Mouse (Mus musculus): Measurements from ENCODE around the gene Zfp292.

Zfp292 gene

DNA sequence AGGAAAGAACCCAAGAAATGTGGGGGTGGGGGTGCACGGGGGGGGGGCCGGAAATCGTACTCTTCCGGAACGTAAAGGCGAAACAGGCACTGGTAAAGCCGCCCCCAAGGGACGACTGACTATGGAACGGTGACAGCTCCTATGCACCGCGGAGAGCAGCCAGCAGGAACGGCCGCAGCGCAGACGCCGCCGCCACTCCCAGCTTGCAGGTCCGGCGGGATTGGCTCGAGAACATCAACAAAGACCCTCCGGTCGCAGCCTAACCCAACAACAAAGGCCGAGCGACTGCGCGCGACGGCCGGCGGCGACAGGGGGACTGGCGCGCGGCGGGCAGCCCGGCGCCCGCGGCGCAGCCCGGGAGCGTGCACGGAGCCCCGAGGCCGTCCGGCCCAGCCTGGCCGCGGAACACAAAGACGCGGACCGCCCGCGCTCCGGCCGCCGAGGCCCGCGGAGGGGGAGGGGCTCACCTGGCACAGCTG lies 430 bp downstream of the Zfp292 start:
- peak; percentile 68 for DNase-seq (ENCODE audit: low read depth)

GRCm38 (mm10) chr4:34881851-34882250 lies 909 bp downstream of the Zfp292 start:
- no peak for DNase-seq (ENCODE audit: low read depth)

DNA sequence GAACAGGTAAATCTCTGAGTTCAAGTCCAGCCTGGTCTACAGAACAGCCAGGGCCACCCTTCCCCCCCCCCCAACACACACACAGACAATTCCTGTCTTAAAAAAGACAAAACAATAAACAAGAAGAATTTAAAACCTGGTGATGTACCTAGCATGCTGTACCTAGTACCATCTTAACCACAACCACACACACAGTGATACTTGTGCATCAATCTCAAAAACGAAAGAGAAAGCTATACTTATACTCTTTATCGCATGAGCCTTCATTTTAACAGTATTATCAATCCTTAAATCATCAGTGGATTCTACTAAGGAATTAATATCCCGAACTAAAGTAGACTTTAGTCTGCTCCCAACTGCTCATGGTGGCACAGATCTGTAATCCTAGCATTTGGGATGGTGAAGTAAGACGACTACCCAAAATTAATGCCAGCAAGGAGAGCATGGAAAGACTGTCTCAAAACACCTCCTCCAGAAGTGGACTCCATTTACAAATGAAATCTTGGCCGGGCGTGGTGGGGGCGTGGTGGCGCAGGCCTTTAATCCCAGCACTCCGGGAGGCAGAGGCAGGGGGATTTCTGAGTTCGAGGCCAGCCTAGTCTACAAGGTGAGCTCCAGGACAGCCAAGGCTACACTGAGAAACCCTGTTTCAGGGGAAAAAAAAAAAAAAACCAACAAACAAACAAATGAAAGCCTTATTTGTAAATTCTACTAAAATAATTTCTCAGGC lies 1.7 kb downstream of the Zfp292 start:
- DNase-seq (ENCODE audit: low read depth), result peak; percentile 57

DNA sequence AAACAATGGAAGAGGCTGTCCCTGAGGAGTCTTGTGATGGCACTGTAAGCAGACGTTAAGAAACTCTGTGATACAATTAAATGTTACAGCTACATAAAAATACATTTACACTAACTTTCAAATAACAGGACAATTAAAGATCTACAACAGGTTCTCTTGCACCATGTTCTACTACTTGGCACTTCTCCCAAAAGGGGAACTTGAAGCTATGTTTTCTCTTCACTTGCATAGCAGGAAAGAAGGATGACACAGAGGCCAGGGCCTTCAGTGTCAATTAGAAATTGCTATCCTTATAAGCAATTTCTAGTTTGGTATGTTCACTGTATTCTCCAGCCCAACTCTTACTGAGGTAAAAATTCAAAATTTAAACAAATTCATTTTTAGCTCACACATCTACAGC lies 8.5 kb downstream of the Zfp292 start:
- DNase-seq (ENCODE audit: low read depth), result no peak

DNA sequence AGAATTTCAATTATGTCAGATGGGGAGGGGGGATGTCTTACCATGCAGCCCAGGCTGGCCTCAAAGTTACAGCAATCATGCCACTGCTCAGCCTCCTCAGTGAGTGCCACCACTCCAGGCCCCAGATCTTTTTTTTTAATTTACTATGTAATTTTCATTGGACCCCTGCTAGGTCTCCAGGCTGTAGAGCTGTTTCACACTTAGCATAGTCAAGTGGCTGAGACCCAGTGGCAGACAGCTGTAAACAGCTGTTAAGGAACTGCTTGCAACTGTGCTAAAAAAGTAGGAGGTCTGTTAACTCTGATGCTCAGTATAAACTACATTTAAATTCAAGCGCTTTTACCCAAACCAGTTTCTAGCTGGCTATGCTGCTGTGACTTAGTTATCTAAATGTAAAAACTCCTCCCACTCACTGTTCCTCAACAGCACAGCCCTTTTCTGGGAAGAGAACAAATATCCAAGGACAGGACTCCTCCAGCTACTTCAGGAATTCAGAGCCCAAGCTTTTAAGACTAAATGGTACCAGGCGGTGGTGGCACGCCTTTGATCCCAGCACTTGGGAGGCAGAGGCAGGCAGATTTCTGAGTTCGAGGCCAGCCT lies 9.8 kb downstream of the Zfp292 start:
- DNase-seq (ENCODE audit: low read depth), result no peak

DNA sequence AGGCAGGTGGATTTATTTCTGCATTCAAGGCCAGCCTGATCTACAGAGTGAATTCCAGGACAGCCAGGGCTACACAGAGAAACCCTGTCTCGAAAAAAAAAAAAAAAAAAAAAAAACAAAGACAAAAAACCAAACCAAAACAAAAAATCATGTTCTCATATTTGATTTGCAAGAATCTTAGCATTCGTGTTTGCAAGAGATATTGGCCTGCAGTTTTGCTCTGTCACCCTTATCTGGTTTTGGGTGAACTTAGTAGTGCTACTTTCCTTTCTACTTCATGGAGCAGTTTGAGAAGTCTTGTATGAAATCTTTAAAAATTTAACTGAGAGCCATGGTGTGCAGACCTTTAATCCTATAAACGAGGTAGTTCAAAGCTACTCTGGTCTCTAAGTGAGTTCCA lies 12.9 kb downstream of the Zfp292 start:
- no peak for DNase-seq (ENCODE audit: low read depth)

GRCm38 (mm10) chr4:34861438-34861837 lies 21.3 kb downstream of the Zfp292 start:
- no peak for DNase-seq (ENCODE audit: low read depth)

- no peak for DNase-seq (ENCODE audit: low read depth)
Measured at GRCm38 (mm10) chr4:34859416-34859815, 23.3 kb downstream of the Zfp292 start.

DNA sequence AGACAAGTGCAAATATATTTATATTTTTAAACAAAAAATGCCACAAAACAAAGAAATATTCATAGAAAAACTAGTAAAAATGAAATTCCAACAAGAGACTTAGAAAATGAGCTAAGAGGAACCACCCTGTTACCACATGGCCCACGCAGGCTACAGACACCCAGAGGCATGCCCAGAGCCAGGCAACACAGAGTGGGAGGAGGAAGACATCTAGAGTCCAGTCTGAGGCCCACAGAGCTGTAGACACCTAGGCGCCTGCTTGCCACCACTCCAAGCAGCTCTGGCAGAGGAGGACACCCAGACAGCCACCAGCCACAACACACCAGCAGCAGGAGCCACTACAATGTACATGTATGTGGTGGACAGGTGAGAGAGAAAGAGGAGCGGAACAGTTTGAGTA lies 23.9 kb downstream of the Zfp292 start:
- no peak for DNase-seq (ENCODE audit: low read depth)

DNA sequence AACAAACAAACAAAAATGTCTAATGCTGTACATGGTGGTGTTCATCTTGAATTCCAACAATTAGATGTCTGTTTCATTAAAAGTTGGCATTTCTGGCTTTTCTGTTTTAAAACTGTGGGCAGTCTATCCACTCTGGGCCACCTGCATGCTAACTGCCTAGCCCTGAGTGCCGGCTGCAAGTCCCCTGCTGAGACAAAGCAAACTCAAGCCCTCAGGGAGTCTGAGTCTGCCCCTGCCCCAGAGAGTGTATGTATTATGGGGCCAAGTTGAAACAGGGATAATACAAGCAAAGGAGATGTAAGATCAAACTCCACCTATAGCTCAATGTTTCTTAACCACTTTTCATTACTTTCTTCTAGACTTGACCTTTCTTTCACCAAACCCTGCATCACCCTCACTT lies 26.8 kb downstream of the Zfp292 start:
- no peak for DNase-seq (ENCODE audit: low read depth)

DNA sequence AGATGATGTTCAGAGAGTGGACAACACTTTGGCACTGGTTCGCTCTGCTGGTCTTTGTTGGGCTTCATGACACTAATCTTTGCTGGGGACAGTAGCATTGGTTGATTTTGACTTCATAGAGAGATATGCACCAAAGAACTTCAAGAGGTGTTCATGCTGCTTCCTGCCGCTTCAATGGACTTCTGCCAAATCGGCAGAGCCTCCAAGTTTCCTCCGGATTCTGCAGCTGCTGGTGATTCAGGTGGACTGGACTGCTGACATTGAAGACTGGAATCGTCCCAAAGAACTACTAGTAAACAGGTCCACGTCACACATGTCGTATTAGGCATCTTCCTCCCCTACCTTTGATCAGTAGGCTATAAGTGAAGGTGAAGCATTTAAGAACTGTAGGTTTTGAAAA lies 30.7 kb downstream of the Zfp292 start:
- DNase-seq (ENCODE audit: low read depth), result no peak

GRCm38 (mm10) chr4:34850156-34850555 lies 32.6 kb downstream of the Zfp292 start:
- DNase-seq (ENCODE audit: low read depth), result no peak

GRCm38 (mm10) chr4:34847679-34848309 lies 35.0 kb downstream of the Zfp292 start:
- DNase-seq (ENCODE audit: low read depth), result peak; percentile 44

GRCm38 (mm10) chr4:34843839-34844238 lies 38.9 kb downstream of the Zfp292 start:
- DNase-seq (ENCODE audit: low read depth), result no peak

- DNase-seq (ENCODE audit: low read depth), result no peak
Measured at GRCm38 (mm10) chr4:34842826-34843225, 39.9 kb downstream of the Zfp292 start.

- DNase-seq (ENCODE audit: low read depth), result no peak
Measured at GRCm38 (mm10) chr4:34831496-34831895, 51.3 kb downstream of the Zfp292 start.

- no peak for DNase-seq (ENCODE audit: low read depth)
Measured at GRCm38 (mm10) chr4:34829456-34829855, 53.3 kb downstream of the Zfp292 start.

GRCm38 (mm10) chr4:34823901-34824300 lies 58.9 kb downstream of the Zfp292 start:
- DNase-seq (ENCODE audit: low read depth), result no peak

DNA sequence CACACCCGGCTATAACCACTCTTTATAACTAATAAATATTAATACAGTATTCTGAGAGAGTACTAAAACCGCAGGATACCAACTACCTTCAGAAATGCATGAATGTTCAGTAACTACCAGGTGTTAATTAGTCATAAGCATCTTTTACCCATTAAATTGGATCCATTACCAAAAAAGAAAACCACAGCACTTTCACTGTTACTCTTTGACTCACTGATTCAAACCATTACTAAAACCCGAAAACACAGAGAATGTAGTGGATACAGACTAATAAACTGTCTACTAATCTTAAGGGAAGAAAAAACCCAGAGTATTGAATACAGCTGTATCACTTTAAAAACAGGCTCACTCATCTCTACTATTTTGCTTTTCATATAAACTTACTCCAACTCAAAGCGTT lies 62.9 kb downstream of the Zfp292 start:
- DNase-seq (ENCODE audit: low read depth), result no peak

DNA sequence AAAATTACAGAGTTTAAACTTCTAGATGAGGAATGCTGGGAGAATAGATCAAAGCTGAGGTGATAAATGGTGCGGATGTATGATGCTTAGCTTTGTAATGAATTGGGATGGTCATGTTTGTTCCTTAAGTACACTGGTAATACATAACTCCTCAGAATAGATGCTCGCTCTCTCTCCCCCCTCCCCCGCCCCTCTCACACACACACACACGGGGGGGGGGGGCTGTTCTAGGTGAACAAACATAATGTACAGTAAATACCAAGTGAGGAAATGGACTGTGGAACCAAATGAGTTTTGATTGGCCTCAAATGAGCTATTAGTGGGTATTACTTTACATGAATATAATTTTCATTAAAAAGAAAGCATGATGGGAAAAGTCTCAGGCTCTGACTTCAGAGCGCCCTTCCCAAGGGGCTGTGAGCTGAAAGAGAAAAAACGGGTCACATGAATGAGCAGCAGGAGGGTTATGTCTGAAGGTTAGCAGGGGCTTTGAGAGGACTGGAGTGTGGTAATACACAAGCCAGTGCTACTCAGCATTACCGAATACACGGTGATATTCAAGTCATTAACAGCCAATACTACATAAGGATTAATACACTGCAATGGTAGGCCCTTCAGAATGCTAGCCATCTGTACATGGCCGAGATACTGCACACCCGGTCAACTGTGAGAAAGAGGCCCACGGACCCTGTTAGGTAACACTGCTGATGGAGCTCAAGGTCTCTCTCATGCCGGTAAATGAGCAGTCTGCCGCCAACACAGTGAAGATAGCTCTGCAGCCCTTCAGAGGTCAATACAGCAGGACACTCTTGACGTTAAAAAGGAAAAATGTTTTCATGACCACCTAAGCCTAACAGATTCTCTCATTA lies 81.4 kb downstream of the Zfp292 start:
- no peak for DNase-seq (ENCODE audit: low read depth)

DNA sequence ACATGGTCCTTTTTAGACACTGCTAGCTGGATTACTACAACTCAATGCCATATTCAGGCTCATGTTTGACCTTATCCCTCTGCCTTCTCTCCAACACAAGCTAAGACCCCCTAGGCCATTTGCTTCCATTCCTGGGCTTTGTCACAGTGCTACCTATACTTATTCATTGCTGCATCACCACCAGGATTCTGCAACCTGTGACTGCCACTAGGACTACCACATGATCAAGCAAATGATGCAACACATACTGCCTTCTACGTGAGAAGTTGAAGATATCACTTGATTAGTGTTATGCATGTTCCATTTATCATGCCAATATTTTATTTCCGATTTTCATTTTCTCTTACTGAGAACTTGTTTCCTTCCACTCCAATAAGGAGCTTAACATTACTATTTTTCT lies 84.8 kb downstream of the Zfp292 start:
- no peak for DNase-seq (ENCODE audit: low read depth)

GRCm38 (mm10) chr4:34797294-34797983 lies 85.3 kb downstream of the Zfp292 start:
- no peak for DNase-seq (ENCODE audit: low read depth)

All from naive thymus-derived CD4-positive, alpha-beta T cell, adult 2 months (primary cell).